Mouse (Mus musculus) intestine, embryonic 14.5 days (tissue): ENCODE measurements around the gene Pstpip1. TPM values are rescaled to one million over a fixed set of nuclear protein-coding genes. Genes with fewer than 3 reads are reported as not detected.

ENCODE experiments used
- ATAC-seq: fragments of 200-750 bp; cut with Nextera tagmentation; replicated peaks from 2 replicates; pipeline ENCODE4 v1.8.0; 2017; ENCODE audit warnings: low read depth, moderate number of reproducible peaks, moderate TSS enrichment, moderate library complexity; ENCODE audit not compliant: low FRiP score, low TSS enrichment
- DNase-seq: peaks from one replicate; pipeline ENCODE4 v3.0.0-alpha.2; 2018; ENCODE audit warnings: low spot score
- H3K27ac ChIP-seq: fragments of 300-500 bp; sonication (generic); 2 replicates; pipeline ENCODE4 v1.5.1; 2014; ENCODE audit warnings: low read depth, mild to moderate bottlenecking, control low read depth
- H3K27me3 ChIP-seq: fragments of 300-500 bp; sonication (generic); replicated peaks from 2 replicates; pipeline ENCODE4 v1.6.1; 2014; ENCODE audit warnings: low read length, control low read depth; ENCODE audit not compliant: control insufficient read depth, insufficient read depth
- H3K36me3 ChIP-seq: fragments of 300-500 bp; sonication (generic); 2 replicates; pipeline ENCODE4 v1.6.1; 2014; ENCODE audit warnings: low read length, control low read depth; ENCODE audit not compliant: control insufficient read depth, insufficient read depth
- H3K4me1 ChIP-seq: fragments of 300-500 bp; sonication (generic); replicated peaks from 2 replicates; pipeline ENCODE4 v1.6.1; 2014; ENCODE audit warnings: low read length, control low read depth, mixed read lengths; ENCODE audit not compliant: control insufficient read depth, insufficient read depth
- H3K4me2 ChIP-seq: fragments of 300-500 bp; sonication (generic); 2 replicates; pipeline ENCODE4 v1.6.1; 2014; ENCODE audit warnings: low read length
- H3K4me3 ChIP-seq: fragments of 300-500 bp; sonication (generic); 2 replicates; pipeline ENCODE4 v1.5.1; 2014; ENCODE audit warnings: low read depth, low read length, control low read depth, mixed read lengths
- H3K9ac ChIP-seq: fragments of 300-500 bp; sonication (generic); 2 replicates; pipeline ENCODE4 v1.6.1; 2014; ENCODE audit warnings: mild to moderate bottlenecking, low read length
- H3K9me3 ChIP-seq: fragments of 300-500 bp; sonication (generic); 2 replicates; pipeline ENCODE4 v1.6.1; 2016; ENCODE audit warnings: low read length, control low read depth; ENCODE audit not compliant: control insufficient read depth
- WGBS: fragments of 180-500 bp; shearing (Covaris S2); extraction: QIAGEN DNeasy Blood & Tissue Kit; methylation state at CpG from one replicate; pipeline ENCODE4 v1.1.7; 2014; 5-methylcytosine and 5-hydroxymethylcytosine counted together
- polyA plus RNA-seq: library from polyadenylated mRNA; unstranded; fragments of >200 nt; fragmentation: Nextera tagmentation; extraction: Ambion mirVana; gene quantifications from 2 replicates; pipeline ENCODE4 v1.2.1, GENCODE M21; 2014

The Pstpip1 gene
- polyA plus RNA-seq, 1 experiment from 2014 or later, result 0.88 TPM

DNA sequence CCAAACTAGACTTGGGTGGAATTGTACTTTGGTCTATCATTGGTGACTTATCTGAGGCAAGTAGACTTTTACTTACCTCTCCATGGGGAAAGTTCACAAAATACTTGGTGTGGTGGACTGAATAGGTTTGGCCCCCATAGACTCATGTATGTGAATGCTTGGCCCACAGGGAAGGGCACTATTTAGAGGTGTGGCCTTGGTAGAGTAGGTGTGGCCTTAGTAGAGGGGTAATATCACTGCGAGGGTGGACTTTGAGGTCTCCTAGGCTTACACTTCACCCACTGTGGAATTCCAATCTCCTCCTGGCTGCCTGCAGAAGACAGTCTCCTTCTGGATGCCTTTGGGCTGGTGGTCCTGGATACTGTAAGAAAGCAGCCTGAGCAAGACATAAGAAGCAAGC, 21.1 kb upstream of the Pstpip1 start:
- Histone ChIP-seq H3K4me2 (no peak overlapping the region), H3K27ac (no peak overlapping the region), H3K36me3 (peaks cover 20% of the 10 kb centered on the region; the same call in 1 of the 2 replicates), H3K27me3 (no peaks in the 10 kb centered on the region), H3K4me3 (no peak overlapping the region), H3K4me1 (no peaks in the 10 kb centered on the region), H3K9me3 (no peaks in the 10 kb centered on the region), H3K9ac (no peak overlapping the region)
- ATAC-seq (no peak), DNase-seq (no peak)
- 89% methylated on average over 1 of the region's 1 CpGs for WGBS

DNA sequence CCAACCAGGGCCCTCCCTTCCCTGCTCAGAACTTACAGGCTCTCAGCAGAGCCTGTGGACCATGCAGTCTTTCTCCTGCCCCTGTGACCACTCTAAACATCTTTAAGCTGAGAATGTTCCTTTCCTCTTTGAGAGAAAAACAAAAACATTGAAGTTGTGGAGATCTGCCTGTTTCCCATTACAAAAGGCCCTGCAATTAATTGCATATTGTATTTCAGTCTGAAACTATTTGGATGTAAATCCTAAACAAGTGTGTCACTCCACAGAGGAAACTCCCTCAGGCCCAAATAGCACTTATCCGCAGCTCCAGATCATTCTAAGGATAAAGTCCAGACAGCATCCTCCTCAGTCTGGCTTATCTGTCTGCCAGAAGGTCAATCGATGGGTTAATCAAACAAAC, 16.9 kb upstream of the Pstpip1 start:
- Histone ChIP-seq H3K27me3 (no peaks in the 10 kb centered on the region), H3K4me2 (no peak overlapping the region), H3K9ac (no peak overlapping the region), H3K36me3 (peaks cover 13% of the 10 kb centered on the region; the same call in 1 of the 2 replicates), H3K4me1 (peaks cover 17% of the 10 kb centered on the region), H3K4me3 (no peak overlapping the region), H3K9me3 (no peaks in the 10 kb centered on the region), H3K27ac (no peak overlapping the region)
- DNase-seq (no peak), ATAC-seq (no peak)
- 47% methylated on average over 2 of the region's 2 CpGs for WGBS

- WGBS, result 74% methylated on average over 12 of the region's 12 CpGs
- DNase-seq (no peak), ATAC-seq (no peak)
- no peak overlapping the region for H3K4me2 ChIP-seq
- no peak overlapping the region for H3K9ac ChIP-seq
- no peak overlapping the region for H3K4me3 ChIP-seq
- no peak overlapping the region for H3K27ac ChIP-seq
- no peaks in the 10 kb centered on the region for H3K9me3 ChIP-seq
- peaks cover 17% of the 10 kb centered on the region for H3K4me1 ChIP-seq
- 0 out of 2 replicates have a peak, but pooled peaks cover 6% of the 10 kb centered on the region for H3K36me3 ChIP-seq
- no peaks in the 10 kb centered on the region for H3K27me3 ChIP-seq
Measured at GRCm38 (mm10) chr9:56074863-56075262, 14.9 kb upstream of the Pstpip1 start.

GRCm38 (mm10) chr9:56075264-56075663, 14.5 kb upstream of the Pstpip1 start:
- Histone ChIP-seq H3K27ac (peak overlapping the region; percentile 84), H3K4me1 (peaks cover 17% of the 10 kb centered on the region), H3K4me2 (no peak overlapping the region), H3K4me3 (no peak overlapping the region), H3K27me3 (no peaks in the 10 kb centered on the region), H3K36me3 (0 out of 2 replicates have a peak, but pooled peaks cover 6% of the 10 kb centered on the region), H3K9me3 (no peaks in the 10 kb centered on the region), H3K9ac (no peak overlapping the region)
- WGBS, result 10% methylated on average over 4 of the region's 4 CpGs
- DNase-seq, result peak; percentile 67
- peak; percentile 69; the same call in 1 of the 2 replicates for ATAC-seq

DNA sequence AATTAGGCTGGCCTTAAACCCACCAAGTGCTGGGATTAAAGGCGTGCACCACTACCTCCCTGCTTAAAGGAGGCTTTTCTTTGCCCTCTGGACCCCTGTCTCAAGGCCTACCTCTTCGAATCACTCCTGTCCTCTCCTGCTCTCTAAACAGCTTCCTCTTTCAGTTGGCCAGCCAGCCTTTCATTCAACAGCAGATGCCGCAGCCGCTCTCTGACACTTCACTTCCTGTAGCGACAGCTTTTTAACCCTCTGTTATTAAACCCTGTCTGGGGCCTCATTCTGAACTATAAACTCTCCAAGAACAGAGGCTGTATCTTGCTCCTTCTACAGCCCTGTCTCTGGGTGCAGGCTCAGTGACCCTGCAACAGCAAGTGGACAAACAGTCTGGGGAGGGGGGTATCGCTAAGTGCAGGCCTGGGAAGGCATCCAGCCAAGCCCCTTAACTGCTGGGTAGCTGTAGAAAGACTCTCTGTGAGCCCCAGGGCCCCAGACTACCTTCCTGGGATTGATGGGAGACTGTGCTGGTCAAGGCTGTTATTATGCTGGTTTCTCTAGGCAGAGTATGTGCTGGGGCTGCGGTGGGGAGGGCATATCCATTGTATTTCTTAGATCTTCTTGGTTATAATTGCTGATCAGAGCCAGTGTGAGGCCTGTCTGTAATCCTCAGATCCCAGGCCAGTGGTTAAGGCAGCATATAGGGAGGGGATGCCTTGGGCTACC, 13.7 kb upstream of the Pstpip1 start:
- ATAC-seq (peak; percentile 21; the same call in 1 of the 2 replicates), DNase-seq (peak; percentile 67)
- H3K9me3 ChIP-seq, result no peaks in the 10 kb centered on the region
- no peak overlapping the region for H3K4me2 ChIP-seq
- no peak overlapping the region for H3K9ac ChIP-seq
- H3K27me3 ChIP-seq, result no peaks in the 10 kb centered on the region
- H3K36me3 ChIP-seq, result 0 out of 2 replicates have a peak, but pooled peaks cover 6% of the 10 kb centered on the region
- peaks cover 17% of the 10 kb centered on the region for H3K4me1 ChIP-seq
- peak overlapping the region; percentile 84 for H3K27ac ChIP-seq
- H3K4me3 ChIP-seq, result no peak overlapping the region
- 20% methylated on average over 7 of the region's 7 CpGs for WGBS

DNA sequence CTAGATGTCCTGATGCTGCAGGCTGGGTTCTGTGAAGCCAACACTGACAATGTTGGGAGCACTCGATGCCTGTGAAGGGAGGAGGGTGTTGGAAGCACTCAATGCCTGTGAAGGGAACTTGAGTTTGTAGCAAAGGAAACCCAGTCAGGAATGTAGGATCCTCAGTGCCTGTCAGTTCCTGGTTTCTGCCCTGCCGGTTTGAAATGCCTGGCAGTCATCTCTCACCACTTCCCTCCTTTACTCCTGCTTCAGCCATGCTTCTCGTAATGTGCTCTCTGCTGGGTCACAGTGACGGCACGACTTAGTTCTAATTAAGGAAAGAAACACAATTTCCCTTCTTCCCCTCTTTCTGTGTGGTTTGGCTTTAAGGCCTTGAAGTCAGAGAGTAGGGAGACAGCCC, 10.2 kb upstream of the Pstpip1 start:
- H3K36me3 ChIP-seq, result 0 out of 2 replicates have a peak, but pooled peaks cover 3% of the 10 kb centered on the region
- 81% methylated on average over 5 of the region's 5 CpGs for WGBS

DNA sequence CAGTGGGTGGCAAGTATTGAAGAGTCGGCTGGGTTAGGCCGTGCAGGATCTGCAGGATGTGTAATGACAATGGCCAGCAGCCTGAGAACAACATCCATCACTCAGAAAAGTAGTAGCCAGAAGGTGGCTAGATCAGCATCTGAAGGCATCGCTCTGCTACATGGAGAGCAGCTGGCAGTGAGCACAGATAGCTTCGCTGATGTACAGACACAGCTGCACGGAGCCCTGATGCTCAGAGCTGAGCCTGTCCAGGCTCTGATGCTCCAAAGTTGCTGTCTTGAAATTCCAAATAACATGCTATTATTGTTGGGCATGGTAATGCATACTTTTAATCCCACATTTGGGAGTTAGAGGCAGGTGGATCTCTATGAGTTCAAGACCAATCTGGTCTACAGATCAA, 3.2 kb upstream of the Pstpip1 start:
- H3K36me3 ChIP-seq, result no peaks in the 10 kb centered on the region
- H3K27me3 ChIP-seq, result no peaks in the 10 kb centered on the region
- no peak overlapping the region for H3K4me3 ChIP-seq
- WGBS, result 71% methylated on average over 5 of the region's 5 CpGs
- H3K9ac ChIP-seq, result no peak overlapping the region
- DNase-seq (no peak), ATAC-seq (no peak)
- H3K4me2 ChIP-seq, result no peak overlapping the region
- peaks cover 11% of the 10 kb centered on the region for H3K4me1 ChIP-seq
- no peak overlapping the region for H3K27ac ChIP-seq
- no peaks in the 10 kb centered on the region for H3K9me3 ChIP-seq

More for the DNA sequence above, 10.2 kb upstream of the Pstpip1 start:
- no peak for DNase-seq
- no peak for ATAC-seq
- no peaks in the 10 kb centered on the region for H3K9me3 ChIP-seq
- H3K27ac ChIP-seq, result no peak overlapping the region
- H3K4me2 ChIP-seq, result no peak overlapping the region
- H3K4me3 ChIP-seq, result no peak overlapping the region
- no peak overlapping the region for H3K9ac ChIP-seq
- H3K27me3 ChIP-seq, result no peaks in the 10 kb centered on the region
- H3K4me1 ChIP-seq, result peaks cover 17% of the 10 kb centered on the region

- 67% methylated on average over 5 of the region's 5 CpGs for WGBS
- peaks cover 11% of the 10 kb centered on the region for H3K4me1 ChIP-seq
- no peak overlapping the region for H3K4me3 ChIP-seq
- no peak for DNase-seq
- H3K4me2 ChIP-seq, result peak overlapping the region; percentile 22
- no peaks in the 10 kb centered on the region for H3K36me3 ChIP-seq
- no peaks in the 10 kb centered on the region for H3K9me3 ChIP-seq
- H3K9ac ChIP-seq, result no peak overlapping the region
- H3K27me3 ChIP-seq, result no peaks in the 10 kb centered on the region
- peak overlapping the region; percentile 70; the same call in 1 of the 2 replicates for H3K27ac ChIP-seq
- 0 out of 2 replicates have a peak, but pooled peaks have one; percentile 3 for ATAC-seq
Measured at GRCm38 (mm10) chr9:56090546-56091225, 924 bp downstream of the Pstpip1 start.
